Mouse (Mus musculus): Measurements from ENCODE around the gene Edn1. TPM values are rescaled to one million over a fixed set of nuclear protein-coding genes. Genes with fewer than 3 reads are reported as not detected.
A peak's percentile ranks its signal among the peaks of the same experiment; 100 is the strongest.

Gene Edn1
- total and polyA plus RNA-seq, 3 experiments: not detected

DNA sequence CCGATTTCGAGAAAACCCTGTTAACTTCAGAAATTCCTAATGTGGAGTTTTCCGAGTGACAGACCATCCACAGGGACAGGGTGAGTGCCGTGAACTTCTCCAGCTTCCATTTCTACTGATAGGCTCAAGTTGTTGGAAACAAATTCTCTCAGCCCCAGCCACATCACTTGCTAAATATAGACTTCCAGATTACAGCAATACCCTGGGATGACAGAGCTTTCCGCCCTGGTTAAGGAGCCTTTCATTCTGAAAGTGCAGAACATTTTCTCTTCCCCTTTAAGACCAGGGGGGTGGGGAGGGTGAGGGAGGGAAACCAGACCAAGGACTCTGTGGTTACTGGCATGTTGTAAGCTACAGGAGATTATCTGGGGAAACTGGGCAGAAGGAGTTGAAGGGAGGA lies 42.9 kb upstream of the Edn1 start:
- Histone ChIP-seq H3K9me3 (replicated peaks; ENCODE audit: low read length) (peaks cover 4% of the 10 kb centered on the region), H3K4me2 (ENCODE audit: insufficient read depth, low read depth, poor library complexity, severe bottlenecking) (peak overlapping the region; percentile 69), H3K27me3 (replicated peaks) (no peaks in the 10 kb centered on the region), H3K36me3 (replicated peaks in 1 of 2; ENCODE audit: control insufficient read depth in 1 of 2, insufficient read depth in 1 of 2, low read length in 1 of 2) (no peaks in the 10 kb centered on the region), H3K4me3 (replicated peaks in 1 of 3; ENCODE audit: low read depth in 2 of 3, low read length in 2 of 3, poor library complexity in 1 of 3) (no peak overlapping the region), H3K9ac (ENCODE audit: insufficient read depth, low read depth) (no peak overlapping the region), H3K79me2 (replicated peaks; ENCODE audit: control insufficient read depth, extremely low read depth, insufficient read depth, poor library complexity, severe bottlenecking) (no peaks in the 10 kb centered on the region), H3K27ac (ENCODE audit: insufficient read depth, low read depth) (no peak overlapping the region), H3K4me1 (ENCODE audit: control insufficient read depth in 1 of 2, insufficient read depth in 2 of 2) (peaks cover 0 to 13% of the 10 kb centered on the region in 2 experiments; a peak in 3 of 4 replicates)
- in situ Hi-C loops (cut with MboI; ENCODE audit: low pct_ligation_motif_present, low pct_unique_long_range_greater_than_20kb, low sequenced_read_pairs): no loop called here
- peak; percentile 88 for DNase-seq (ENCODE audit: extremely low read depth)
- TF ChIP-seq GABPA (IDR thresholded peaks at IDR 0.05; ENCODE audit: insufficient replicate concordance, low read depth, low read length) (no peak), ZKSCAN1 (IDR thresholded peaks at IDR 0.05; ENCODE audit: borderline replicate concordance, low read depth, low read length) (no peak), SIN3A (IDR thresholded peaks at IDR 0.05; ENCODE audit: low read length) (peak; percentile 44; the same call in 1 of the 2 replicates), UBTF (IDR thresholded peaks at IDR 0.05; ENCODE audit: low read depth, low read length) (no peak), PAX5 (IDR thresholded peaks at IDR 0.05; ENCODE audit: low read length) (no peak), RCOR1 (conservative IDR thresholded peaks at IDR 0.05; ENCODE audit: low read depth, low read length) (peak; percentile 86), BHLHE40 (IDR thresholded peaks at IDR 0.05; ENCODE audit: low read depth, low read length) (peak; percentile 73), SMC3 (IDR thresholded peaks at IDR 0.05; ENCODE audit: low read depth, low read length) (no peak), POLR2A (IDR thresholded peaks at IDR 0.05; ENCODE audit: low read depth, low read length) (no peak), POLR2AphosphoS2 (IDR thresholded peaks at IDR 0.05; ENCODE audit: low read depth, low read length) (no peak), MAX (IDR thresholded peaks at IDR 0.05; ENCODE audit: low read length) (no peak), IRF4 (IDR thresholded peaks at IDR 0.05; ENCODE audit: low read depth, low read length) (peak; percentile 94), MEF2A (IDR thresholded peaks at IDR 0.05; ENCODE audit: borderline replicate concordance, low read depth, low read length) (peak; percentile 99), USF1 (IDR thresholded peaks at IDR 0.05; ENCODE audit: low read depth, low read length) (no peak), ELF1 (IDR thresholded peaks at IDR 0.05; ENCODE audit: low read depth, low read length) (no peak), USF2 (conservative IDR thresholded peaks at IDR 0.05; ENCODE audit: low read depth, low read length) (no peak), MYC (IDR thresholded peaks at IDR 0.05; ENCODE audit: low read depth, low read length) (no peak), MAFK (IDR thresholded peaks at IDR 0.05; ENCODE audit: insufficient replicate concordance, low read length) (peak; percentile 77; the same call in 1 of the 2 replicates), EP300 (IDR thresholded peaks at IDR 0.05; ENCODE audit: low read length) (peak; percentile 95), TBP (conservative IDR thresholded peaks at IDR 0.05; ENCODE audit: low read depth, low read length) (no peak), JUND (conservative IDR thresholded peaks at IDR 0.05; ENCODE audit: low read depth, low read length) (peak; percentile 72), ZC3H11A (IDR thresholded peaks at IDR 0.05; ENCODE audit: low read depth, low read length) (no peak), CTCF (conservative IDR thresholded peaks at IDR 0.05 in 1 of 2, IDR thresholded peaks at IDR 0.05 in 1 of 2; ENCODE audit: low read depth in 2 of 2, low read length in 2 of 2) (no peak), CHD1 (IDR thresholded peaks at IDR 0.05; ENCODE audit: low read depth, low read length) (no peak), ETS1 (conservative IDR thresholded peaks at IDR 0.05; ENCODE audit: low read depth, low read length) (peak; percentile 81), MXI1 (IDR thresholded peaks at IDR 0.05; ENCODE audit: low read depth, low read length) (no peak), NELFE (IDR thresholded peaks at IDR 0.05; ENCODE audit: low read depth, low read length) (no peak), ZNF384 (IDR thresholded peaks at IDR 0.05; ENCODE audit: low read depth, low read length) (no peak), RAD21 (IDR thresholded peaks at IDR 0.05; ENCODE audit: low read depth, low read length) (no peak; the same call in 1 of the 2 replicates), KAT2A (IDR thresholded peaks at IDR 0.05; ENCODE audit: insufficient replicate concordance, low read length) (no peak), TCF12 (IDR thresholded peaks at IDR 0.05; ENCODE audit: low read depth, low read length) (peak; percentile 79), JUN (IDR thresholded peaks at IDR 0.05; ENCODE audit: insufficient read depth, low read depth, low read length) (peak; percentile 85), CHD2 (IDR thresholded peaks at IDR 0.05; ENCODE audit: low read length) (peak; percentile 90), E2F4 (IDR thresholded peaks at IDR 0.05; ENCODE audit: insufficient replicate concordance, low read depth, low read length) (no peak), MAZ (IDR thresholded peaks at IDR 0.05; ENCODE audit: low read depth, low read length) (peak; percentile 83)
- dilution Hi-C loops (cut with MboI; ENCODE audit: extremely low pct_ligation_motif_present, extremely low pct_unique_long_range_greater_than_20kb, low sequenced_read_pairs): no loop called here
